Mouse (Mus musculus): Measurements from ENCODE around the gene Tmem119. TPM values are rescaled to one million over a fixed set of nuclear protein-coding genes. Genes with fewer than 3 reads are reported as not detected.

The Tmem119 gene
- polyA plus RNA-seq, 1 experiment from 2014 or later: 10.9 TPM

GRCm38 (mm10) chr5:113840443-113840842 is 40.1 kb upstream of the Tmem119 start:
- H3K36me3 ChIP-seq (ENCODE audit: control insufficient read depth, insufficient read depth, low read length): peaks cover 5% of the 10 kb centered on the region; the same call in 1 of the 2 replicates
- H3K4me2 ChIP-seq: no peak overlapping the region
- DNase-seq (ENCODE audit: low spot score, missing footprints) (no peak), ATAC-seq (ENCODE audit: low FRiP score) (no peak)
- no peaks in the 10 kb centered on the region for H3K4me1 ChIP-seq (ENCODE audit: control insufficient read depth, insufficient read depth, low read length)
- no peak overlapping the region for H3K4me3 ChIP-seq (ENCODE audit: low read depth, low read length)
- no peak overlapping the region for H3K27ac ChIP-seq (ENCODE audit: low read depth, low read length)
- no peaks in the 10 kb centered on the region for H3K27me3 ChIP-seq (ENCODE audit: control insufficient read depth, insufficient read depth, low read length)
- H3K9me3 ChIP-seq (ENCODE audit: control insufficient read depth, low read length): no peaks in the 10 kb centered on the region
- WGBS: 92% methylated on average over 4 of the region's 4 CpGs
- H3K9ac ChIP-seq (ENCODE audit: low read length): no peak overlapping the region

DNA sequence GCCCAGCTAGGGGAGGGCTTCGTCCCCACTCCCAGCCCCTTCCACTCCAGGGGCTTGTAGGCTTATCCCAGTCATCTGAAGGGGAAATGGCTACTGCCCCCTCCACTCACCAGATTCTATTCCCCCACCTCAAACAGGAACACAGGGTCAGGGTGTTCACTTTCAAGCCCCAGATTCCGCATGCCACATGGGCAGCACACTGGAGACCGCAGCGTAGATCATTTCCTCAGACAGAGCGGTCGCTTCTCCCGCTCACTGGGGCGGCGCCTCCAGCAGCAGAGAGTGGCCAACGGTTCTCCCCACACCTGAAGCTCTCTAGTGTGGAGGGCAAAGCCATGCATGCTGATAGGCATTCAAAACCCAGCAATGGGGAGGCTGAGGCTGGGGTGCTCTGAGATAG is 36.6 kb upstream of the Tmem119 start:
- 87% methylated on average over 10 of the region's 10 CpGs for WGBS
- ATAC-seq (ENCODE audit: low FRiP score): no peak
- H3K36me3 ChIP-seq (ENCODE audit: control insufficient read depth, insufficient read depth, low read length): no peaks in the 10 kb centered on the region

DNA sequence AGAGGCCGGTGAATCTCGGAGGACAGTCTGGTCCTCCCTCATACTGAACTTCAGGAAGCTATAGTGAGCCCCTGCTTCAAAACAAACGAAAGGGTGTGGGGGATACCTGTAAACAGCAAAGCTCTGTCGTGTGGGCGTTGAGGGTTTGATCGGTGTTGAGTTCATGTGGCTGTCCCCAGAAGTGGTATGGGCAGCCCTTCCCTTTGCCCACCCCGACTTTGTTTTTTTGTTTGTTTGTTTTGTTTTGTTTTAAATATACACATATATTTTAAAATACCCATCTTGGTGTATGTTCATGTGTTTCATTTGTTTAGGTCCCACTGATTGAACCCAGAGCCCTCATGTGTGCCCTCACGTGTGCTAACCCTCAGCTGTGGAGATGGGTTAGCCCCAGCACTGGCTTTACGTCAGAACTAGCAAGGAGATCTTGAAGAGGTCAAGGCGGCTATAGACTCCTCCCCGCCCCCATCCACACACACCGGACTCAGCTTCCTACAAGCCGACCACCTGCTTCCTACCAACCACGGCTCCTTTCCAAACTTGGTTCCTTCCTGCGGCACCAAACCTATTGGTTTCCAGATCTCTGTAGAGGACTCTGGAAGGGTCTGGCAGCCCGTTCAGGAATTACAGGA is 33.1 kb upstream of the Tmem119 start:
- Histone ChIP-seq H3K9me3 (ENCODE audit: control insufficient read depth, low read length) (no peaks in the 10 kb centered on the region), H3K4me3 (ENCODE audit: low read depth, low read length) (no peak overlapping the region), H3K4me2 (no peak overlapping the region), H3K4me1 (ENCODE audit: control insufficient read depth, insufficient read depth, low read length) (no peaks in the 10 kb centered on the region), H3K27ac (ENCODE audit: low read depth, low read length) (no peak overlapping the region), H3K36me3 (ENCODE audit: control insufficient read depth, insufficient read depth, low read length) (no peaks in the 10 kb centered on the region), H3K27me3 (ENCODE audit: control insufficient read depth, insufficient read depth, low read length) (no peaks in the 10 kb centered on the region; the same call in 1 of the 2 replicates), H3K9ac (ENCODE audit: low read length) (no peak overlapping the region)
- ATAC-seq (ENCODE audit: low FRiP score) (no peak), DNase-seq (ENCODE audit: low spot score, missing footprints) (no peak)
- 78% methylated on average over 16 of the region's 16 CpGs for WGBS

More for the DNA sequence above, 36.6 kb upstream of the Tmem119 start:
- Histone ChIP-seq H3K4me2 (no peak overlapping the region), H3K9me3 (ENCODE audit: control insufficient read depth, low read length) (no peaks in the 10 kb centered on the region), H3K27ac (ENCODE audit: low read depth, low read length) (no peak overlapping the region), H3K9ac (ENCODE audit: low read length) (no peak overlapping the region), H3K27me3 (ENCODE audit: control insufficient read depth, insufficient read depth, low read length) (no peaks in the 10 kb centered on the region), H3K4me1 (ENCODE audit: control insufficient read depth, insufficient read depth, low read length) (no peaks in the 10 kb centered on the region), H3K4me3 (ENCODE audit: low read depth, low read length) (no peak overlapping the region)
- DNase-seq (ENCODE audit: low spot score, missing footprints): no peak

DNA sequence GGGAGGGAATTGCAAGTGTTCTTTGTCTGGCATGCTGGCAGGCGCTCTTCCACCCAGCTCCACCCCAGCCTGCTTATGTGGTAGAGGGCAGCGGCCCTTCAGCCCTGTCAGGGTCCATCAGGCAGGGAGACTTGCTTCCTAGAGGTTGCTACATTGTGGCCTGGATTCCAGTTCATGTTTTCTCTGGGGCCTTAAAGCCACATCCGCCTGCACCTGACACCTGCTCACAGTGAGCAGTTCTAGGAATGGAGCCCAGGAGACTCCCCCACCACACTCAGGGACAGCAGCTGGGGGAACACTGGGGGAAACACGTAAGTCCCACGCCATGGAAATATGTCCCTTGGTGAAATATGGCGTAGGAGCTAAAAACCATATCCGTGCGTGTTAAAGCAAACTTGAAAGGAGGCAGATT is 32.2 kb upstream of the Tmem119 start, which contains the start of gene Selplg:
Gene Selplg (minus strand): TSS at position 155 of the 412 bp plus-strand sequence.
- Histone ChIP-seq H3K27ac (ENCODE audit: low read depth, low read length) (no peak within 1 kb of the TSS), H3K4me2 (no peak within 1 kb of the TSS), H3K9ac (ENCODE audit: low read length) (no peak within 1 kb of the TSS), H3K9me3 (ENCODE audit: control insufficient read depth, low read length) (no peaks in the 10 kb centered on the region), H3K27me3 (ENCODE audit: control insufficient read depth, insufficient read depth, low read length) (no peaks in the 10 kb centered on the region; the same call in 1 of the 2 replicates), H3K36me3 (ENCODE audit: control insufficient read depth, insufficient read depth, low read length) (no peaks in the 10 kb centered on the region), H3K4me3 (ENCODE audit: low read depth, low read length) (no peak within 1 kb of the TSS), H3K4me1 (ENCODE audit: control insufficient read depth, insufficient read depth, low read length) (no peaks in the 10 kb centered on the region)
- 41% methylated on average over 8 of the region's 8 CpGs for WGBS
- no peak for ATAC-seq (ENCODE audit: low FRiP score)
- no peak for DNase-seq (ENCODE audit: low spot score, missing footprints)

- ATAC-seq (ENCODE audit: low FRiP score) (no peak), DNase-seq (ENCODE audit: low spot score, missing footprints) (no peak)
- Histone ChIP-seq H3K27ac (ENCODE audit: low read depth, low read length) (no peak overlapping the region), H3K4me1 (ENCODE audit: control insufficient read depth, insufficient read depth, low read length) (no peaks in the 10 kb centered on the region), H3K27me3 (ENCODE audit: control insufficient read depth, insufficient read depth, low read length) (no peaks in the 10 kb centered on the region; the same call in 1 of the 2 replicates), H3K9me3 (ENCODE audit: control insufficient read depth, low read length) (no peaks in the 10 kb centered on the region), H3K9ac (ENCODE audit: low read length) (no peak overlapping the region), H3K4me3 (ENCODE audit: low read depth, low read length) (no peak overlapping the region), H3K4me2 (no peak overlapping the region), H3K36me3 (ENCODE audit: control insufficient read depth, insufficient read depth, low read length) (no peaks in the 10 kb centered on the region)
- WGBS: 65% methylated on average over 3 of the region's 3 CpGs
Measured at GRCm38 (mm10) chr5:113831741-113832140, 31.4 kb upstream of the Tmem119 start.

DNA sequence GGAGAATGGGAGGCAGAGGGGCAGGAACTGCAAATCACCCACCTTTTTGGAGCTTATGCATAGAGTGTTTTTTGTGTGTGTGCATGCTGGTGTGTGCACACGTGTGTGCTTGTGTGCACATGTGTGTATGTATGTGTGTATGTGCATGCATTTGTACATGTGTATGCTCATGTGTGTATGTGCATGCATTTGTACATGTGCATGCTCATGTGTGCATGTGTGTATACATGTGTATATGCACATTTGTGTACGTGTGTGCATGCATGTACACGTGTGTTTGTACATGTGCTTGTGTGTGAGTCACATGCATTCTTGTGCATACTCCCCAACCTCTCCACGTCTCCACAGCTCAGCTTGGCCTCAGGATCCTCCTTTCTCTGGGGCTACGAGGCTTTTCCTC is 30.5 kb upstream of the Tmem119 start:
- Histone ChIP-seq H3K9ac (ENCODE audit: low read length) (no peak overlapping the region), H3K4me1 (ENCODE audit: control insufficient read depth, insufficient read depth, low read length) (no peaks in the 10 kb centered on the region), H3K4me3 (ENCODE audit: low read depth, low read length) (no peak overlapping the region), H3K9me3 (ENCODE audit: control insufficient read depth, low read length) (no peaks in the 10 kb centered on the region), H3K36me3 (ENCODE audit: control insufficient read depth, insufficient read depth, low read length) (no peaks in the 10 kb centered on the region), H3K4me2 (no peak overlapping the region), H3K27ac (ENCODE audit: low read depth, low read length) (no peak overlapping the region), H3K27me3 (ENCODE audit: control insufficient read depth, insufficient read depth, low read length) (no peaks in the 10 kb centered on the region; the same call in 1 of the 2 replicates)
- DNase-seq (ENCODE audit: low spot score, missing footprints): no peak
- 85% methylated on average over 5 of the region's 5 CpGs for WGBS
- no peak for ATAC-seq (ENCODE audit: low FRiP score)

GRCm38 (mm10) chr5:113830292-113830643 is 30.0 kb upstream of the Tmem119 start:
- no peaks in the 10 kb centered on the region for H3K36me3 ChIP-seq (ENCODE audit: control insufficient read depth, insufficient read depth, low read length)
- H3K4me3 ChIP-seq (ENCODE audit: low read depth, low read length): no peak overlapping the region
- H3K27me3 ChIP-seq (ENCODE audit: control insufficient read depth, insufficient read depth, low read length): no peaks in the 10 kb centered on the region; the same call in 1 of the 2 replicates
- no peaks in the 10 kb centered on the region for H3K9me3 ChIP-seq (ENCODE audit: control insufficient read depth, low read length)
- WGBS: 80% methylated on average over 10 of the region's 10 CpGs
- H3K4me1 ChIP-seq (ENCODE audit: control insufficient read depth, insufficient read depth, low read length): no peaks in the 10 kb centered on the region
- no peak for ATAC-seq (ENCODE audit: low FRiP score)
- no peak overlapping the region for H3K9ac ChIP-seq (ENCODE audit: low read length)
- no peak overlapping the region for H3K27ac ChIP-seq (ENCODE audit: low read depth, low read length)
- DNase-seq (ENCODE audit: low spot score, missing footprints): no peak
- H3K4me2 ChIP-seq: no peak overlapping the region

DNA sequence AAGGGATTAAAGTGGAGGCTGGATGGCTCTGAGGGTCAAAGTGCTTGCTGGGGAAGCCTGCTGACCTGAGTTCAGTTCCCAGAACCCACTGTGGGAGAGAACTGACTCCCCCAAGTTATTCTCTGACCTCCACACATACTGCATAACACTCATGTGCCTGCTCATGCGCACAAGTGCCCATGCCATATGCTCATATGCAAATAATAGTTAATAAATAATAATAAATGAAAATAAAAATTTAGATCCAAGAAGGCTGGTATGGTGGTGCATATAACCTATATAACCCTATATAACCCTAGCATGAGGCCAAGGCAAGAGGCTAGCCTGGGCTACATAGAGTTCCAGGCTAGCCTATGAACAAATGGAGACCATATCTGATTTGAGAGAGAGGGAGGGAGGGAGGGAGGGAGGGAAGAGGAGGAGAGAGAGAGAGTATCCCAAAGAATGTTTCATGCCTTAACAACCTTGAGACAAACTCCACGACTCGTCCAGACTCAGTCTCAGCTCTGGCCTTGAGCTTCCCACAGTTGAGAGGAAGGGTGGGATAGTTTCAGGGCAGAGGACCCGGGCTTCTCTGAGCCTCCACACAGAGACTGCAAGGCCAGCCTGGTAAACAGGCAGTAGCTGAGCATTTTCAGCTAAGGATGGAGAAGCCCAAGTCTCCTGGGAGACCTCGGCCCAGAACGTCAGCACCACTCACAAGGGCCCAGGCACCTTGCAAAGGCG is 29.4 kb upstream of the Tmem119 start:
- DNase-seq (ENCODE audit: low spot score, missing footprints) (no peak), ATAC-seq (ENCODE audit: low FRiP score) (no peak)
- Histone ChIP-seq H3K4me1 (ENCODE audit: control insufficient read depth, insufficient read depth, low read length) (no peaks in the 10 kb centered on the region), H3K36me3 (ENCODE audit: control insufficient read depth, insufficient read depth, low read length) (no peaks in the 10 kb centered on the region), H3K4me2 (no peak overlapping the region), H3K9me3 (ENCODE audit: control insufficient read depth, low read length) (no peaks in the 10 kb centered on the region), H3K27ac (ENCODE audit: low read depth, low read length) (no peak overlapping the region), H3K27me3 (ENCODE audit: control insufficient read depth, insufficient read depth, low read length) (no peaks in the 10 kb centered on the region; the same call in 1 of the 2 replicates), H3K9ac (ENCODE audit: low read length) (no peak overlapping the region), H3K4me3 (ENCODE audit: low read depth, low read length) (no peak overlapping the region)
- 87% methylated on average over 7 of the region's 7 CpGs for WGBS

DNA sequence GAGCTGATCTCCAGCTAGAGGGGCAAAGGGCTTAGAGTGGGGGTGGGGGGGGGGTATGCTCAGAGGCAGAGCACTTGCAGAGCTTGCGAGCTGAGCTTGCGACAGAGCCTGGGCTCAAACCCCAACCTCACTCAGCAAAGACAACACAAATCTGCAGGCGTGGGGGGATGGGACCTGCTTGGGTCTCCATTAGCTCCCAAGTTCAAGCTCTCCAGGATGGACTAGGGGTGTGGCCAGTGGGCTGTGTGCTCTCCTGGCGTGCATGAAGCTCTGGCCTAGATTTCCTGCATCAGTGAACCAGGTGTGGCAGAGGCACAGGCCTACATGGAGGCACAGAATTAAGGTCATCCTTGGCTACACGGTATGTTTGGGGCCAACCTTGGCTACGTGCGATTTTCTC is 28.2 kb upstream of the Tmem119 start:
- Histone ChIP-seq H3K4me3 (ENCODE audit: low read depth, low read length) (no peak overlapping the region), H3K27me3 (ENCODE audit: control insufficient read depth, insufficient read depth, low read length) (no peaks in the 10 kb centered on the region; the same call in 1 of the 2 replicates), H3K27ac (ENCODE audit: low read depth, low read length) (no peak overlapping the region), H3K9ac (ENCODE audit: low read length) (no peak overlapping the region), H3K9me3 (ENCODE audit: control insufficient read depth, low read length) (no peaks in the 10 kb centered on the region), H3K36me3 (ENCODE audit: control insufficient read depth, insufficient read depth, low read length) (no peaks in the 10 kb centered on the region), H3K4me2 (no peak overlapping the region), H3K4me1 (ENCODE audit: control insufficient read depth, insufficient read depth, low read length) (no peaks in the 10 kb centered on the region)
- DNase-seq (ENCODE audit: low spot score, missing footprints) (no peak), ATAC-seq (ENCODE audit: low FRiP score) (no peak)
- WGBS: 65% methylated on average over 7 of the region's 7 CpGs
